Mouse (Mus musculus): Measurements from ENCODE around the gene Itpr3. TPM values are rescaled to one million over a fixed set of nuclear protein-coding genes. Genes with fewer than 3 reads are reported as not detected.

The Itpr3 gene
- polyA plus RNA-seq, 1 experiment, result 21.9 TPM

DNA sequence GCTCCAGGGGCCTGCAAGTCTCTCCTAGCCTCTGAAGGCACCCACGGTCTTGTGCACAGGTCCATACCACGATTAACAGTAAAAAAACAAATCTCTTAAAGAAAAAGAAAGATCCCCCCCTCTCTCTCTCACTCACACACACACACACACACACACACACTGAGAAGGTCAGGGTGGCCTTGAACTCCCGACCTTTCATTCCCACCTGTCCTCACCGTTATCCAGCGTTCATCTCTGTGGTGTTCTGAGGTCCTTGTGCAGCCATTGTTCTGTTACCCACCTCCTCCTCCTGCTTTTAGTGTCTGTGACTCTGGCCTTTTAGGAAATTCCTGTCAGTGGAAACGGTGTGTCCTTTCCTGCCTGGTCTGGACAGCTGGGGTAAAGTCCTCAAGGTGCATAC is 21.4 kb downstream of the Itpr3 start:
- Histone ChIP-seq H3K36me3 (ENCODE audit: control insufficient read depth, insufficient read depth, low read length, poor library complexity, severe bottlenecking) (no peaks in the 10 kb centered on the region), H3K9ac (ENCODE audit: low read depth, poor library complexity, severe bottlenecking) (no peak overlapping the region), H3K4me1 (ENCODE audit: control insufficient read depth, insufficient read depth, low read length) (peaks cover 7% of the 10 kb centered on the region), H3K27me3 (ENCODE audit: control insufficient read depth, insufficient read depth, low read length, poor library complexity, severe bottlenecking) (no peaks in the 10 kb centered on the region), H3K9me3 (replicated peaks; ENCODE audit: control insufficient read depth, insufficient read depth, low read length, poor library complexity, severe bottlenecking) (no peaks in the 10 kb centered on the region), H3K27ac (ENCODE audit: insufficient read depth, low read length) (peak overlapping the region; percentile 4; the same call in 1 of the 2 replicates), H3K4me3 (ENCODE audit: low read depth, low read length) (no peak overlapping the region)
- TF ChIP-seq POLR2A (IDR thresholded peaks at IDR 0.05; ENCODE audit: insufficient read depth, low read length) (no peak), CTCF (IDR thresholded peaks at IDR 0.05; ENCODE audit: low read depth, low read length) (no peak), EP300 (IDR thresholded peaks at IDR 0.05; ENCODE audit: insufficient read depth, low read depth, low read length) (0 out of 2 replicates have a peak, but pooled peaks have one; percentile 52)

DNA sequence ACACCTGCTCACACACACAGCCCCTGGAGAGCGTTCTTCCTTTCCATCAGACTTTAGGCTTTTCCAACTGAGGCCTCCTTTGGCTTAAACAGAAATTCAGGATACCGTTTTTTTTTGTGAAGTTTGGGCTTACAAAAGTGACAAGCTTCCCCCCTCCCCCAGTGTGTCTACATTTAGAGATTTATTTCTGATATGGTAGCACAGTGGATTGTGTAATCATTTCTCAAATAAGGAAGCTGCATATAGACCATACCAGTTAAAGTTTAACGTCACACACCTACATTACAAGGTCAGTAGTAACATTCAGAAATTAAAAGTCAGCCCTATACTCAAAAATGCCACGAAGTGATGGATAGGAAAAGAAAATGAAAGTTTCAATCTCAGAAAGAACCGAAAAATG is 24.8 kb downstream of the Itpr3 start:
- Histone ChIP-seq H3K36me3 (ENCODE audit: control insufficient read depth, insufficient read depth, low read length, poor library complexity, severe bottlenecking) (no peaks in the 10 kb centered on the region), H3K27ac (ENCODE audit: insufficient read depth, low read length) (no peak overlapping the region), H3K27me3 (ENCODE audit: control insufficient read depth, insufficient read depth, low read length, poor library complexity, severe bottlenecking) (no peaks in the 10 kb centered on the region), H3K4me3 (ENCODE audit: low read depth, low read length) (no peak overlapping the region), H3K4me1 (ENCODE audit: control insufficient read depth, insufficient read depth, low read length) (peaks cover 7% of the 10 kb centered on the region), H3K9ac (ENCODE audit: low read depth, poor library complexity, severe bottlenecking) (no peak overlapping the region), H3K9me3 (replicated peaks; ENCODE audit: control insufficient read depth, insufficient read depth, low read length, poor library complexity, severe bottlenecking) (no peaks in the 10 kb centered on the region)
- no peak for TF ChIP-seq EP300 (IDR thresholded peaks at IDR 0.05; ENCODE audit: insufficient read depth, low read depth, low read length)
- TF ChIP-seq POLR2A (IDR thresholded peaks at IDR 0.05; ENCODE audit: insufficient read depth, low read length), result no peak
- TF ChIP-seq CTCF (IDR thresholded peaks at IDR 0.05; ENCODE audit: low read depth, low read length), result no peak

DNA sequence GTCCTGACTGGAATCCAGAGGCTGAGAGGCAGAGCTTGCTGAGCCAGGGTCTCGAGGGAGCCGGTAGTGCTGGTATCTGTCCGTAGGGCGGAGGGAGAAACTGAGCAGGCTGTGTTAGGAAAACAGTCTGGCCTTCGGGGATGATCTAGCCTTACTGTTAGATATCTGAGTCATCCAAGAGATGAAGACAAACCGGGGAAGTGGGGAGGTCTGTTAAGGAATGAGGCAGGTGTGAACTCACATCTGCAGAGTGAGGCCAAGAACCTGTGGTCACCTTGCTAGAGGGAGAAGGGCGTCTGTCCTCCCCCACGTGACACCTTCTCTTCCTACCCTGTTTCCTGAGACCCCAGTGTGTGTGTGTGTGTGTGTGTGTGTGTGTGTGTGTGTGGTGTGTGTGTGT is 25.7 kb downstream of the Itpr3 start:
- TF ChIP-seq CTCF (IDR thresholded peaks at IDR 0.05; ENCODE audit: low read depth, low read length) (no peak), POLR2A (IDR thresholded peaks at IDR 0.05; ENCODE audit: insufficient read depth, low read length) (no peak), EP300 (IDR thresholded peaks at IDR 0.05; ENCODE audit: insufficient read depth, low read depth, low read length) (no peak)
- no peak overlapping the region for H3K4me3 ChIP-seq (ENCODE audit: low read depth, low read length)
- no peaks in the 10 kb centered on the region for H3K27me3 ChIP-seq (ENCODE audit: control insufficient read depth, insufficient read depth, low read length, poor library complexity, severe bottlenecking)
- no peak overlapping the region for H3K27ac ChIP-seq (ENCODE audit: insufficient read depth, low read length)
- H3K9me3 ChIP-seq (replicated peaks; ENCODE audit: control insufficient read depth, insufficient read depth, low read length, poor library complexity, severe bottlenecking), result no peaks in the 10 kb centered on the region
- no peaks in the 10 kb centered on the region for H3K36me3 ChIP-seq (ENCODE audit: control insufficient read depth, insufficient read depth, low read length, poor library complexity, severe bottlenecking)
- H3K9ac ChIP-seq (ENCODE audit: low read depth, poor library complexity, severe bottlenecking), result no peak overlapping the region
- H3K4me1 ChIP-seq (ENCODE audit: control insufficient read depth, insufficient read depth, low read length), result peaks cover 7% of the 10 kb centered on the region

DNA sequence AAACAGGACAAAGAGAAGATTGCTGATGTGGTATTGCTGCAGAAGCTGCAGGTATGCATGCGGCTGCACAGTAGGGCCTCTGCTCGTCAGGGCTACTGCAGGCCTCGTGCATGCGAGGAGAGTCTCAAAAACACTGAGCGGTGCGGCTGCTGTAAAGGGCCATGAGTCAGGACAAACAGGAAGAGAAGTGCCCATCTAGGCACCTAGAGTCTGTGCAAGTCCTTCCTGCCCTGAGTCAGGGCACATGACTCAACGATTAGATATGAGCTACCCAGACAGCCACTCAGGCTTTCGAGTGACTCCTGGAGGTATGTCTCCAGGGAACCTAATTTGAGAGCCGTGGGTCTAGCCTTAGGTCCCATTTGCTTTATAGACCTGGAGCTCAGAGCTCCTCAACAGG is 26.5 kb downstream of the Itpr3 start:
- Histone ChIP-seq H3K4me1 (ENCODE audit: control insufficient read depth, insufficient read depth, low read length) (peaks cover 6% of the 10 kb centered on the region), H3K27ac (ENCODE audit: insufficient read depth, low read length) (no peak overlapping the region), H3K4me3 (ENCODE audit: low read depth, low read length) (no peak overlapping the region), H3K27me3 (ENCODE audit: control insufficient read depth, insufficient read depth, low read length, poor library complexity, severe bottlenecking) (no peaks in the 10 kb centered on the region), H3K36me3 (ENCODE audit: control insufficient read depth, insufficient read depth, low read length, poor library complexity, severe bottlenecking) (no peaks in the 10 kb centered on the region), H3K9me3 (replicated peaks; ENCODE audit: control insufficient read depth, insufficient read depth, low read length, poor library complexity, severe bottlenecking) (no peaks in the 10 kb centered on the region), H3K9ac (ENCODE audit: low read depth, poor library complexity, severe bottlenecking) (no peak overlapping the region)
- TF ChIP-seq CTCF (IDR thresholded peaks at IDR 0.05; ENCODE audit: low read depth, low read length) (no peak), EP300 (IDR thresholded peaks at IDR 0.05; ENCODE audit: insufficient read depth, low read depth, low read length) (no peak), POLR2A (IDR thresholded peaks at IDR 0.05; ENCODE audit: insufficient read depth, low read length) (no peak)

DNA sequence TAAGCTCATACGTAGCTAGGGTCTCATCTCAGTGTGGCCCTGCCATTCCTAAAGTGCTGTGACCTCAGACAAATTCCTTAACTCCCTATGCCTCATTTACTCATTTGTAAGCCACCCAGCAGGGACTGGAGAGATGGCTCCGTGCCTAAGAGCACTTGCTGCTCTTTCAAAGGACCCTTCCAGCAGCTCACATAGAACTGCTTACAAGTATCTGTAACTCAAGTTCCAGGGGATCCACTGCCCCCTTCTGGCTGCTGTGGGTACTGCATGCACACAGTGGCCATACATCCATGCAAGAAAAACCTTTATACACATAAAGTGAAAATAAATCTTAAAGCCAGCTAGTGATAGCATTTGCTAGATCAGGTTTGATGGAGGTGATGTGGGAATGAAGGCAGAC is 28.6 kb downstream of the Itpr3 start:
- Histone ChIP-seq H3K27ac (ENCODE audit: insufficient read depth, low read length) (no peak overlapping the region), H3K4me3 (ENCODE audit: low read depth, low read length) (no peak overlapping the region), H3K27me3 (ENCODE audit: control insufficient read depth, insufficient read depth, low read length, poor library complexity, severe bottlenecking) (no peaks in the 10 kb centered on the region), H3K4me1 (ENCODE audit: control insufficient read depth, insufficient read depth, low read length) (no peaks in the 10 kb centered on the region), H3K9ac (ENCODE audit: low read depth, poor library complexity, severe bottlenecking) (no peak overlapping the region), H3K9me3 (replicated peaks; ENCODE audit: control insufficient read depth, insufficient read depth, low read length, poor library complexity, severe bottlenecking) (no peaks in the 10 kb centered on the region), H3K36me3 (ENCODE audit: control insufficient read depth, insufficient read depth, low read length, poor library complexity, severe bottlenecking) (no peaks in the 10 kb centered on the region)
- TF ChIP-seq POLR2A (IDR thresholded peaks at IDR 0.05; ENCODE audit: insufficient read depth, low read length), result no peak
- TF ChIP-seq CTCF (IDR thresholded peaks at IDR 0.05; ENCODE audit: low read depth, low read length), result peak; percentile 87

DNA sequence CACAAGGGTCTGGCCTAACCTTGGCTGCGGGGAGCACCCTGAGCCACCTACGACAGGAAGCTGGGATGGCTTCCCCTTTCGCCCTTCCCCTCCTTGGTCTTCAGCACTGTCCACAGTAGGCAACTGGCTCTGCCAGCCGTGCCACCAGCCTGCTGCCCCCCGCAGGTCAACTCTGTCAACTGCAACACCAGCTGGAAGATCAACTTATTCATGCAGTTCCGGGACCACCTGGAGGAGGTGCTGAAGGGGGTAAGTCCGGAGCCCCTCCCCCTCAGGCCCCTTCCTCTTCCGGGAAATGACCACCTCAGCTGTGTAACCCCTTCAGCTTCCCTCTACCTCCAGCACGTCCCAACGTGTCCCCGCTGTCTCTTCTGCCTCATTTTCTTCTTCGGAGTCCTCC is 30.3 kb downstream of the Itpr3 start:
- Histone ChIP-seq H3K4me3 (ENCODE audit: low read depth, low read length) (peak overlapping the region; percentile 30), H3K9ac (ENCODE audit: low read depth, poor library complexity, severe bottlenecking) (no peak overlapping the region), H3K36me3 (ENCODE audit: control insufficient read depth, insufficient read depth, low read length, poor library complexity, severe bottlenecking) (no peaks in the 10 kb centered on the region), H3K27me3 (ENCODE audit: control insufficient read depth, insufficient read depth, low read length, poor library complexity, severe bottlenecking) (no peaks in the 10 kb centered on the region), H3K27ac (ENCODE audit: insufficient read depth, low read length) (no peak overlapping the region), H3K9me3 (replicated peaks; ENCODE audit: control insufficient read depth, insufficient read depth, low read length, poor library complexity, severe bottlenecking) (no peaks in the 10 kb centered on the region), H3K4me1 (ENCODE audit: control insufficient read depth, insufficient read depth, low read length) (no peaks in the 10 kb centered on the region)
- no peak for TF ChIP-seq EP300 (IDR thresholded peaks at IDR 0.05; ENCODE audit: insufficient read depth, low read depth, low read length)
- peak; percentile 73 for TF ChIP-seq CTCF (IDR thresholded peaks at IDR 0.05; ENCODE audit: low read depth, low read length)

Measured in ES-Bruce4 (cell line).